In genomic region chr10:63786390-63786789, GRCm38 (mm10) we compare ENCODE assay signal across 22 mouse cellular contexts.
DNase-seq lines count a peak whose midpoint lies in the region; ATAC-seq and TF ChIP-seq lines count a peak whose summit lies in the region.
"Had no signal": no experiment of that assay in that cellular context is flagged by ENCODE, and none has a peak within 500 bp of the region (broad histone marks: within the 10 kb centered on the region; RNA-seq: fewer than 3 reads in every experiment).

No protein-coding gene starts in this region.

- no peak for ATAC-seq in embryonic facial prominence, embryonic 14.5 days (ENCODE audit: low read depth)
- ATAC-seq in kidney, postnatal 0 days (replicated peaks; ENCODE audit: low FRiP score, low read depth): no peak
- ATAC-seq in limb, embryonic 14.5 days (ENCODE audit: low FRiP score, low read depth): peak; percentile 76; the same call in 1 of the 2 replicates
- no peak for ATAC-seq in megakaryocyte, adult 5-6 weeks (ENCODE audit: poor library complexity, severe bottlenecking)
- ATAC-seq: activated CD4-positive, CD25-positive, alpha-beta regulatory T cell, adult 4 months; CD4-positive, CD25-positive, alpha-beta regulatory T cell, adult 4 months; Patski had no signal

- DNase-seq in embryonic facial prominence, embryonic 14.5 days (ENCODE audit: low spot score): peak; percentile 30
- DNase-seq in embryonic facial prominence, embryonic 10.5 days (ENCODE audit: low spot score): no peak
- peak; percentile 67 for DNase-seq in kidney, postnatal 0 days (ENCODE audit: low spot score)
- DNase-seq in kidney, adult 11 months: no peak
- peak; percentile 42 for DNase-seq in limb, embryonic 14.5 days (ENCODE audit: low spot score)
- no peak for DNase-seq in limb, embryonic 10.5 days (ENCODE audit: low spot score)
- peak; percentile 30 for DNase-seq in mesoderm, embryonic 11.5 days (ENCODE audit: low read depth, low spot score)
- DNase-seq: adrenal gland, adult 2 months; adrenal gland, adult 8-10 months; adrenal gland, postnatal 10 days; adrenal gland, postnatal 14 days; adrenal gland, postnatal 25 days; adrenal gland, postnatal 36 days; B cell, adult 2 months; cerebellum, adult 11 months; cerebellum, adult 11-12 months had no signal

- H3K4me2 ChIP-seq in embryonic facial prominence, embryonic 14.5 days (ENCODE audit: low read depth, low read length): no peak overlapping the region
- H3K4me2 ChIP-seq in kidney, postnatal 0 days (ENCODE audit: low read length): no peak overlapping the region
- no peak overlapping the region for H3K4me2 ChIP-seq in limb, embryonic 14.5 days (replicated peaks; ENCODE audit: low read depth, low read length, severe bottlenecking)

- H3K9ac ChIP-seq in embryonic facial prominence, embryonic 14.5 days (ENCODE audit: low read depth, low read length): no peak overlapping the region
- H3K9ac ChIP-seq in kidney, postnatal 0 days (ENCODE audit: low read depth, low read length): no peak overlapping the region
- no peak overlapping the region for H3K9ac ChIP-seq in limb, embryonic 14.5 days (ENCODE audit: low read depth, low read length, severe bottlenecking)

- no peak overlapping the region for H3K4me3 ChIP-seq in embryonic facial prominence, embryonic 14.5 days (ENCODE audit: low read depth, low read length)
- H3K4me3 ChIP-seq in embryonic facial prominence, embryonic 10.5 days: no peak overlapping the region
- H3K4me3 ChIP-seq in kidney, postnatal 0 days (replicated peaks; ENCODE audit: low read depth, low read length): no peak overlapping the region
- no peak overlapping the region for H3K4me3 ChIP-seq in limb, embryonic 14.5 days (replicated peaks; ENCODE audit: low read length)
- H3K4me3 ChIP-seq in limb, embryonic 10.5 days: no peak overlapping the region

- H3K27ac ChIP-seq in embryonic facial prominence, embryonic 14.5 days (replicated peaks; ENCODE audit: low read depth, low read length): no peak overlapping the region
- no peak overlapping the region for H3K27ac ChIP-seq in embryonic facial prominence, embryonic 10.5 days (replicated peaks)
- H3K27ac ChIP-seq in kidney, postnatal 0 days: no peak overlapping the region
- H3K27ac ChIP-seq in limb, embryonic 14.5 days (replicated peaks; ENCODE audit: low read depth, low read length): no peak overlapping the region
- H3K27ac ChIP-seq in limb, embryonic 10.5 days: no peak overlapping the region

- TF ChIP-seq POLR2A in limb, embryonic 14.5 days (IDR thresholded peaks at IDR 0.05; ENCODE audit: borderline replicate concordance, extremely low read depth, insufficient read depth, insufficient read length): no peak

- no peaks in the 10 kb centered on the region for H3K36me3 ChIP-seq in embryonic facial prominence, embryonic 14.5 days (ENCODE audit: control insufficient read depth, insufficient read depth, low read length)
- no peaks in the 10 kb centered on the region for H3K36me3 ChIP-seq in embryonic facial prominence, embryonic 10.5 days (replicated peaks)
- H3K36me3 ChIP-seq in kidney, postnatal 0 days (ENCODE audit: insufficient read depth, low read length): no peaks in the 10 kb centered on the region
- H3K36me3 ChIP-seq in limb, embryonic 14.5 days (ENCODE audit: control insufficient read depth, insufficient read depth, low read length): no peaks in the 10 kb centered on the region
- H3K36me3 ChIP-seq in limb, embryonic 10.5 days: no peaks in the 10 kb centered on the region
- H3K36me3 ChIP-seq: G1E had no signal

- WGBS in embryonic facial prominence, embryonic 14.5 days: 74% methylated on average over 7 of the region's 7 CpGs
- WGBS in embryonic facial prominence, embryonic 10.5 days: 93% methylated on average over 7 of the region's 7 CpGs
- WGBS in kidney, postnatal 0 days: 64% methylated on average over 7 of the region's 7 CpGs
- WGBS in limb, embryonic 14.5 days: 71% methylated on average over 7 of the region's 7 CpGs
- 93% methylated on average over 7 of the region's 7 CpGs for WGBS in limb, embryonic 10.5 days

- TF ChIP-seq CTCF in kidney, postnatal 0 days (IDR thresholded peaks at IDR 0.05; ENCODE audit: low read depth): no peak

- H3K4me1 ChIP-seq in embryonic facial prominence, embryonic 14.5 days (ENCODE audit: control insufficient read depth, insufficient read depth, low read length): no peaks in the 10 kb centered on the region
- no peaks in the 10 kb centered on the region; the same call in 1 of the 2 replicates for H3K4me1 ChIP-seq in embryonic facial prominence, embryonic 10.5 days
- no peaks in the 10 kb centered on the region for H3K4me1 ChIP-seq in kidney, postnatal 0 days (replicated peaks; ENCODE audit: insufficient read depth, low read length)
- H3K4me1 ChIP-seq in limb, embryonic 14.5 days (ENCODE audit: control insufficient read depth, insufficient read depth, low read length): no peaks in the 10 kb centered on the region
- no peaks in the 10 kb centered on the region for H3K4me1 ChIP-seq in limb, embryonic 10.5 days

- no peaks in the 10 kb centered on the region for H3K27me3 ChIP-seq in embryonic facial prominence, embryonic 14.5 days (replicated peaks; ENCODE audit: control insufficient read depth, insufficient read depth, low read length)
- H3K27me3 ChIP-seq in embryonic facial prominence, embryonic 10.5 days (replicated peaks; ENCODE audit: low read depth, poor library complexity, severe bottlenecking): no peaks in the 10 kb centered on the region
- H3K27me3 ChIP-seq in kidney, postnatal 0 days (ENCODE audit: insufficient read depth, low read length): no peaks in the 10 kb centered on the region
- no peaks in the 10 kb centered on the region for H3K27me3 ChIP-seq in limb, embryonic 14.5 days (ENCODE audit: control insufficient read depth, insufficient read depth, low read length)
- no peaks in the 10 kb centered on the region for H3K27me3 ChIP-seq in limb, embryonic 10.5 days (ENCODE audit: low read depth, poor library complexity, severe bottlenecking)
- H3K27me3 ChIP-seq: CH12.LX, Patski had no signal

- H3K9me3 ChIP-seq in embryonic facial prominence, embryonic 14.5 days (ENCODE audit: control insufficient read depth, low read length): no peaks in the 10 kb centered on the region
- no peaks in the 10 kb centered on the region for H3K9me3 ChIP-seq in embryonic facial prominence, embryonic 10.5 days
- no peaks in the 10 kb centered on the region for H3K9me3 ChIP-seq in kidney, postnatal 0 days (replicated peaks; ENCODE audit: low read length)
- no peaks in the 10 kb centered on the region for H3K9me3 ChIP-seq in limb, embryonic 14.5 days (ENCODE audit: control insufficient read depth, low read length)
- H3K9me3 ChIP-seq in limb, embryonic 10.5 days (replicated peaks): no peaks in the 10 kb centered on the region
- H3K9me3 ChIP-seq: G1E had no signal

Comparison
In these comparisons a context has a peak if more than half of its experiments do, and no peak if none do; other contexts are left out.
1. DNase-seq: peak in embryonic facial prominence, embryonic 14.5 days (single experiment), kidney, postnatal 0 days (single experiment), limb, embryonic 14.5 days (single experiment) and mesoderm, embryonic 11.5 days (single experiment); none in embryonic facial prominence, embryonic 10.5 days (single experiment), kidney, adult 11 months (single experiment) and limb, embryonic 10.5 days (single experiment).